Mouse (Mus musculus): Measurements from ENCODE around the gene Ppp2r5c.

Ppp2r5c gene

GRCm38 (mm10) chr12:110610713-110611112 lies 163.8 kb downstream of the Ppp2r5c start:
- no peak for DNase-seq (ENCODE audit: low read depth, low spot score)

GRCm38 (mm10) chr12:110630056-110630455 lies 183.1 kb downstream of the Ppp2r5c start:
- no peak for DNase-seq (ENCODE audit: low read depth, low spot score)
